Mouse (Mus musculus) intestine, embryonic 14.5 days (tissue): Measurements from ENCODE around the gene Ube2j1. TPM values are rescaled to one million over a fixed set of nuclear protein-coding genes. Genes with fewer than 3 reads are reported as not detected.

Source experiments
- ATAC-seq: fragments of 200-750 bp; cut with Nextera tagmentation; replicated peaks from 2 replicates; pipeline ENCODE4 v1.8.0; 2017; ENCODE audit warnings: low read depth, moderate number of reproducible peaks, moderate TSS enrichment, moderate library complexity; ENCODE audit not compliant: low FRiP score, low TSS enrichment
- DNase-seq: peaks from one replicate; pipeline ENCODE4 v3.0.0-alpha.2; 2018; ENCODE audit warnings: low spot score
- H3K27ac ChIP-seq: fragments of 300-500 bp; sonication (generic); 2 replicates; pipeline ENCODE4 v1.5.1; 2014; ENCODE audit warnings: low read depth, mild to moderate bottlenecking, control low read depth
- H3K27me3 ChIP-seq: fragments of 300-500 bp; sonication (generic); replicated peaks from 2 replicates; pipeline ENCODE4 v1.6.1; 2014; ENCODE audit warnings: low read length, control low read depth; ENCODE audit not compliant: control insufficient read depth, insufficient read depth
- H3K36me3 ChIP-seq: fragments of 300-500 bp; sonication (generic); 2 replicates; pipeline ENCODE4 v1.6.1; 2014; ENCODE audit warnings: low read length, control low read depth; ENCODE audit not compliant: control insufficient read depth, insufficient read depth
- H3K4me1 ChIP-seq: fragments of 300-500 bp; sonication (generic); replicated peaks from 2 replicates; pipeline ENCODE4 v1.6.1; 2014; ENCODE audit warnings: low read length, control low read depth, mixed read lengths; ENCODE audit not compliant: control insufficient read depth, insufficient read depth
- H3K4me2 ChIP-seq: fragments of 300-500 bp; sonication (generic); 2 replicates; pipeline ENCODE4 v1.6.1; 2014; ENCODE audit warnings: low read length
- H3K4me3 ChIP-seq: fragments of 300-500 bp; sonication (generic); 2 replicates; pipeline ENCODE4 v1.5.1; 2014; ENCODE audit warnings: low read depth, low read length, control low read depth, mixed read lengths
- H3K9ac ChIP-seq: fragments of 300-500 bp; sonication (generic); 2 replicates; pipeline ENCODE4 v1.6.1; 2014; ENCODE audit warnings: mild to moderate bottlenecking, low read length
- H3K9me3 ChIP-seq: fragments of 300-500 bp; sonication (generic); 2 replicates; pipeline ENCODE4 v1.6.1; 2016; ENCODE audit warnings: low read length, control low read depth; ENCODE audit not compliant: control insufficient read depth
- WGBS: fragments of 180-500 bp; shearing (Covaris S2); extraction: QIAGEN DNeasy Blood & Tissue Kit; methylation state at CpG from one replicate; pipeline ENCODE4 v1.1.7; 2014; 5-methylcytosine and 5-hydroxymethylcytosine counted together
- polyA plus RNA-seq: library from polyadenylated mRNA; unstranded; fragments of >200 nt; fragmentation: Nextera tagmentation; extraction: Ambion mirVana; gene quantifications from 2 replicates; pipeline ENCODE4 v1.2.1, GENCODE M21; 2014

The Ube2j1 gene
- polyA plus RNA-seq, 1 experiment from 2014 or later: 39.7 TPM

- H3K4me1 ChIP-seq: no peaks in the 10 kb centered on the region
- WGBS: 93% methylated on average over 11 of the region's 11 CpGs
- no peak overlapping the region for H3K4me2 ChIP-seq
- no peak overlapping the region for H3K27ac ChIP-seq
- no peak overlapping the region for H3K4me3 ChIP-seq
- H3K9ac ChIP-seq: no peak overlapping the region
- DNase-seq: no peak
- H3K36me3 ChIP-seq: no peaks in the 10 kb centered on the region
- H3K9me3 ChIP-seq: no peaks in the 10 kb centered on the region
- no peaks in the 10 kb centered on the region for H3K27me3 ChIP-seq
- no peak for ATAC-seq
These were observed 24.4 kb upstream of the Ube2j1 start for GRCm38 (mm10) chr4:33006844-33007243.

GRCm38 (mm10) chr4:33007443-33008217, 23.6 kb upstream of the Ube2j1 start:
- no peaks in the 10 kb centered on the region for H3K36me3 ChIP-seq
- H3K9me3 ChIP-seq: no peaks in the 10 kb centered on the region
- H3K4me3 ChIP-seq: no peak overlapping the region
- no peak overlapping the region for H3K4me2 ChIP-seq
- DNase-seq (no peak), ATAC-seq (no peak)
- H3K27me3 ChIP-seq: no peaks in the 10 kb centered on the region
- H3K9ac ChIP-seq: no peak overlapping the region
- no peaks in the 10 kb centered on the region for H3K4me1 ChIP-seq
- H3K27ac ChIP-seq: no peak overlapping the region
- 62% methylated on average over 9 of the region's 9 CpGs for WGBS

DNA sequence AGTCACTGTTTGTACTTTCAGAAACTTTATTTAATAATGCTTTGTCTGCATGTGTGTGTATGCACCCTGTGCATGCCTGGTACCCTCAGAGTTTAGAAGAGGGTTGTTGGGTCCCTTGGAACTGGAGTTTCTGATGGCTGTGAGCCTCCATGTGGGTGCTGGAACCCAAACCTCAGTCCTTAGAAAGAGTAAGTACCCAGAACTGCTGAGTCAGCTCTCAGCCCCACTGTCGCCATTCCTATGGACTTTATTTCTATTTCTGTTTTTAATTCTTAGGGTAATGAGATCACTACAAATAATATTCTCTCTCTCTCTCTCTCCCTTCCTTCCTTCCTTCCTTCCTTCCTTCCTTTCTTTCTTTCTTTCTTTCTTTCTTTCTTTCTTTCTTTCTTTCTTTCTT, 21.1 kb upstream of the Ube2j1 start:
- Histone ChIP-seq H3K9ac (no peak overlapping the region), H3K4me3 (no peak overlapping the region), H3K27ac (no peak overlapping the region), H3K36me3 (peaks cover 12% of the 10 kb centered on the region; the same call in 1 of the 2 replicates), H3K4me1 (no peaks in the 10 kb centered on the region), H3K4me2 (no peak overlapping the region), H3K27me3 (no peaks in the 10 kb centered on the region), H3K9me3 (no peaks in the 10 kb centered on the region)
- DNase-seq (no peak), ATAC-seq (no peak)
- WGBS: 94% methylated on average over 1 of the region's 1 CpGs

DNA sequence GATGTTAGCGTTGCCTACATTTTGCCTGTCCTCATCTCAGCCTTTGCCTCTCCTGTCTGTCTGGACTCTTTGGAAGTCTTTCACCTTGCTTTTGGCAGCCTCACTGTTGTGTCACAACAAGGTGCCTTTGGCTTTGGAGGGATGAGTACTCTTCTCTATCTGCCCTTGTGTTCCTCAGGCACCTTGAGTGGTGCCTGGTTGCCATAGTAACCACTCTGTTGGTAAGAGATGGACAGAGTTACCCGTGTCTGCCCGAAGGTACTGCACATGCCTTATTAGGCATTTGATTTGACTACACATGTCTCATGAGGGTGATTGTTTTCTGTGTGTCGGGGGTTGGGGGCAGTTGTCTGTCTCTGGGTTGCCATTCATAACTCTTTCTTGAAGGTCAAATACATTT, 18.7 kb upstream of the Ube2j1 start:
- Histone ChIP-seq H3K27me3 (no peaks in the 10 kb centered on the region), H3K9ac (no peak overlapping the region), H3K4me2 (no peak overlapping the region), H3K4me1 (no peaks in the 10 kb centered on the region), H3K36me3 (peaks cover 12% of the 10 kb centered on the region; the same call in 1 of the 2 replicates), H3K27ac (no peak overlapping the region), H3K4me3 (no peak overlapping the region), H3K9me3 (no peaks in the 10 kb centered on the region)
- WGBS: 89% methylated on average over 4 of the region's 4 CpGs
- no peak for DNase-seq
- no peak for ATAC-seq

GRCm38 (mm10) chr4:33018361-33018999, 12.7 kb upstream of the Ube2j1 start:
- Histone ChIP-seq H3K4me2 (no peak overlapping the region), H3K4me1 (no peaks in the 10 kb centered on the region), H3K27me3 (no peaks in the 10 kb centered on the region), H3K9me3 (no peaks in the 10 kb centered on the region), H3K36me3 (peaks cover 7% of the 10 kb centered on the region; the same call in 1 of the 2 replicates), H3K9ac (no peak overlapping the region), H3K4me3 (no peak overlapping the region), H3K27ac (no peak overlapping the region)
- ATAC-seq: peak; percentile 66; the same call in 1 of the 2 replicates
- WGBS: 54% methylated on average over 9 of the region's 9 CpGs
- DNase-seq: peak; percentile 93

GRCm38 (mm10) chr4:33024420-33024819, 6.8 kb upstream of the Ube2j1 start:
- Histone ChIP-seq H3K27me3 (no peaks in the 10 kb centered on the region), H3K9ac (no peak overlapping the region), H3K36me3 (peaks cover 8% of the 10 kb centered on the region), H3K9me3 (no peaks in the 10 kb centered on the region), H3K4me2 (no peak overlapping the region), H3K4me1 (no peaks in the 10 kb centered on the region), H3K27ac (no peak overlapping the region), H3K4me3 (no peak overlapping the region)
- DNase-seq (no peak), ATAC-seq (no peak)
- WGBS: 71% methylated on average over 8 of the region's 8 CpGs

GRCm38 (mm10) chr4:33029104-33029503, 2.1 kb upstream of the Ube2j1 start:
- H3K4me3 ChIP-seq: no peak overlapping the region
- H3K4me1 ChIP-seq: peaks cover 19% of the 10 kb centered on the region
- DNase-seq (no peak), ATAC-seq (no peak)
- no peaks in the 10 kb centered on the region for H3K27me3 ChIP-seq
- peaks cover 9% of the 10 kb centered on the region for H3K36me3 ChIP-seq
- 93% methylated on average over 7 of the region's 7 CpGs for WGBS
- no peak overlapping the region for H3K27ac ChIP-seq
- H3K9me3 ChIP-seq: no peaks in the 10 kb centered on the region
- H3K4me2 ChIP-seq: no peak overlapping the region
- H3K9ac ChIP-seq: no peak overlapping the region

GRCm38 (mm10) chr4:33030264-33031194, 687 bp upstream of the Ube2j1 start:
- peak overlapping the region; percentile 84 for H3K4me3 ChIP-seq
- H3K27ac ChIP-seq: peak overlapping the region; percentile 94
- ATAC-seq (peak; percentile 73), DNase-seq (peak; percentile 88)
- H3K9ac ChIP-seq: peak overlapping the region; percentile 93
- H3K4me2 ChIP-seq: peak overlapping the region; percentile 74
- H3K9me3 ChIP-seq: no peaks in the 10 kb centered on the region
- no peaks in the 10 kb centered on the region for H3K27me3 ChIP-seq
- H3K4me1 ChIP-seq: peaks cover 22% of the 10 kb centered on the region
- 3% methylated on average over 55 of the region's 55 CpGs for WGBS
- peaks cover 9% of the 10 kb centered on the region for H3K36me3 ChIP-seq
